Mouse (Mus musculus) embryonic facial prominence, embryonic 12.5 days (tissue): ENCODE measurements around the gene Rubcnl. TPM values are rescaled to one million over a fixed set of nuclear protein-coding genes. Genes with fewer than 3 reads are reported as not detected.

Experiments
- ATAC-seq: fragments of 200-750 bp; cut with Nextera tagmentation; 2 replicates; pipeline ENCODE4 v1.8.0; 2017; ENCODE audit not compliant: insufficient number of reproducible peaks, insufficient read depth, low FRiP score, low TSS enrichment
- H3K27ac ChIP-seq: fragments of 300-500 bp; sonication (generic); 2 replicates; pipeline ENCODE4 v1.5.1; 2016; ENCODE audit warnings: mild to moderate bottlenecking
- H3K27me3 ChIP-seq: fragments of 300-500 bp; sonication (generic); 2 replicates; pipeline ENCODE4 v1.6.1; 2016; ENCODE audit warnings: mild to moderate bottlenecking, moderate library complexity
- H3K36me3 ChIP-seq: fragments of 300-500 bp; sonication (generic); 2 replicates; pipeline ENCODE4 v1.6.1; 2016; ENCODE audit warnings: mild to moderate bottlenecking
- H3K4me1 ChIP-seq: fragments of 300-500 bp; sonication (generic); 2 replicates; pipeline ENCODE4 v1.6.1; 2016
- H3K4me2 ChIP-seq: fragments of 300-500 bp; sonication (generic); replicated peaks from 2 replicates; pipeline ENCODE4 v1.6.1; 2016; ENCODE audit warnings: mild to moderate bottlenecking, moderate library complexity
- H3K4me3 ChIP-seq: fragments of 300-500 bp; sonication (generic); 2 replicates; pipeline ENCODE4 v1.5.1; 2016; ENCODE audit warnings: mild to moderate bottlenecking
- H3K9ac ChIP-seq: fragments of 300-500 bp; sonication (generic); 2 replicates; pipeline ENCODE4 v1.6.1; 2016; ENCODE audit warnings: mild to moderate bottlenecking, moderate library complexity
- H3K9me3 ChIP-seq: fragments of 300-500 bp; sonication (generic); 2 replicates; pipeline ENCODE4 v1.6.1; 2016; ENCODE audit warnings: mild to moderate bottlenecking, moderate library complexity
- WGBS: fragments of 180-500 bp; shearing (Covaris S2); methylation state at CpG from one replicate; pipeline ENCODE4 v1.1.7; 2016; 5-methylcytosine and 5-hydroxymethylcytosine counted together
- polyA plus RNA-seq: library from polyadenylated mRNA; unstranded; fragments of >200 nt; fragmentation: Nextera tagmentation; extraction: Ambion mirVana; gene quantifications from 2 replicates; pipeline ENCODE4 v1.2.1, GENCODE M21; 2016

The Rubcnl gene
- polyA plus RNA-seq, 1 experiment from 2014 or later: 0.67 TPM

DNA sequence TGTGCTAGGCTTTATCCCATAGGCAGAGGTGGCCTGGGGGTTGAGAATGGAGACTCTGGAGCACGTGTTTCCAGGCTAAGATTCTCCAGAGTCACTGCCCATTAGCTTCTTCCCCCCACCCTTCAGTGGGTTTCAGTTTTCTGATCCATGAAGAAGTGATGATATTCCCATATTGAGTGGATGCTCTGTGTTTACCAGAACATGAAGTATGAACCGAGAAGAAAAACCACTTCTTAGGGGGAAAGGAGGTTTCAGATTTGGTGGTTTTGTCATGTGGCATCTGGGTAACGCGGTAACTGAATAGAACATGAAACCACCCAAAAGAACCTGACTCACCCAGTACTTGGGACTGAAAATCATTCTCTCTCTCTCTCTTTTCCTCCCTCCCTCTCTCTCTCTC, 3.0 kb downstream of the Rubcnl start:
- H3K27me3 ChIP-seq: no peaks in the 10 kb centered on the region
- H3K9me3 ChIP-seq: no peaks in the 10 kb centered on the region
- H3K4me1 ChIP-seq: no peaks in the 10 kb centered on the region
- ATAC-seq: no peak
- H3K4me3 ChIP-seq: no peak overlapping the region
- no peak overlapping the region for H3K4me2 ChIP-seq
- H3K27ac ChIP-seq: no peak overlapping the region
- H3K36me3 ChIP-seq: no peaks in the 10 kb centered on the region
- 63% methylated on average over 4 of the region's 4 CpGs for WGBS
- H3K9ac ChIP-seq: no peak overlapping the region

DNA sequence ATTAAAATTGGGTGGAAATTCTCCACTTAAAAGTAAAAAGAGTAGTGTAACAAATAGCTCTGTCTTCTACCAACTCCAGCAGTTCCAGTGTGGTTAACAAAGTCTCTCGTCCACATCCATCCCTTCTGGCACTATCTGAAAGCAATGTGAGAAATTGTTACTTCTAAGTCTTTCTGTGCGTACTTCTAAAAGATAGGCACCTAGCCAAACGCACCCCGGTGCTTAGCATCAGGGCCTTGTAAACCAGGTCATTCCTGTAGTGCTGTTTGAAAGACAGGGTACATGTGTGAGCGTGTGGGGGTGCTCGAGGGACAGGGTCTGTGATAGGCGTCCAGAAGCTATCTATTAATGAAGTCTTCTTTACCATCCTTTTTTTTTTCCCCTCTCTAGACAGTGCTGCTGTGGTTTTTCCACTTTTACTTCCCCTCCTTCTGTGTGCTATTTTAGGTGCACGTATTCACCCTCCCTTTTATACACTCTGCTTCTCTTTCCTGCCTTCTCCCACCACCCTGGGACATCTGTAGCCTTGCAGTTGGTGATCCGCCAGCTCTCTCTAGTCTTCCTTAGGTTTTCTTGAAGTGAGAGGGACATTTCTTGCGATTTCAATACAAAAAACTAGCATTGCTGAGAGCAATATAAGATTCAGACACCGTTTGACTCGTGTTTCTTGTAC, 4.9 kb downstream of the Rubcnl start:
- Histone ChIP-seq H3K4me3 (no peak overlapping the region), H3K4me1 (no peaks in the 10 kb centered on the region), H3K4me2 (no peak overlapping the region), H3K9ac (no peak overlapping the region), H3K9me3 (no peaks in the 10 kb centered on the region), H3K36me3 (no peaks in the 10 kb centered on the region), H3K27me3 (no peaks in the 10 kb centered on the region), H3K27ac (no peak overlapping the region)
- no peak for ATAC-seq
- WGBS: 84% methylated on average over 12 of the region's 12 CpGs

DNA sequence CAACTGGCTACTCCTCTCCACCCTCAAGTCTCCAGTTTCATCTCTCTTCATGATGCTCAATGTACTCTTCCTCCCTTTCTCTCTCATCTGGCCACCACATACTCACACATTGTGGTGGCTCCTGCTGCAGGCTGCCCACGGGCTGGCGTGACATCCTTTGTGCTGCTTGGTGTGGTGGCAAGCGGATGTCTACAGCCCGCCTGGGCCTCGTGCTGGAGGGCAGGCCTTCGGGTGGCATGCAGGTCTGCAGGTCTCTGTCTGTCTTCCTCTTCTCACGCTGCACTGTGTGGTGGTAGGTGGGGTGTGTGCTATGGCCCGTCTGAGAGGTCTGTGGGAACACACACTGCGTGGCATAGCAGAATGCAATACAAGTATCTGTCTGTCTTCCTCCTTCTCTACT, 6.7 kb downstream of the Rubcnl start:
- no peak overlapping the region for H3K9ac ChIP-seq
- H3K4me2 ChIP-seq: no peak overlapping the region
- H3K4me3 ChIP-seq: no peak overlapping the region
- no peaks in the 10 kb centered on the region for H3K4me1 ChIP-seq
- H3K27ac ChIP-seq: no peak overlapping the region
- H3K36me3 ChIP-seq: no peaks in the 10 kb centered on the region
- WGBS: 87% methylated on average over 9 of the region's 9 CpGs
- H3K9me3 ChIP-seq: no peaks in the 10 kb centered on the region
- ATAC-seq: no peak
- H3K27me3 ChIP-seq: no peaks in the 10 kb centered on the region

DNA sequence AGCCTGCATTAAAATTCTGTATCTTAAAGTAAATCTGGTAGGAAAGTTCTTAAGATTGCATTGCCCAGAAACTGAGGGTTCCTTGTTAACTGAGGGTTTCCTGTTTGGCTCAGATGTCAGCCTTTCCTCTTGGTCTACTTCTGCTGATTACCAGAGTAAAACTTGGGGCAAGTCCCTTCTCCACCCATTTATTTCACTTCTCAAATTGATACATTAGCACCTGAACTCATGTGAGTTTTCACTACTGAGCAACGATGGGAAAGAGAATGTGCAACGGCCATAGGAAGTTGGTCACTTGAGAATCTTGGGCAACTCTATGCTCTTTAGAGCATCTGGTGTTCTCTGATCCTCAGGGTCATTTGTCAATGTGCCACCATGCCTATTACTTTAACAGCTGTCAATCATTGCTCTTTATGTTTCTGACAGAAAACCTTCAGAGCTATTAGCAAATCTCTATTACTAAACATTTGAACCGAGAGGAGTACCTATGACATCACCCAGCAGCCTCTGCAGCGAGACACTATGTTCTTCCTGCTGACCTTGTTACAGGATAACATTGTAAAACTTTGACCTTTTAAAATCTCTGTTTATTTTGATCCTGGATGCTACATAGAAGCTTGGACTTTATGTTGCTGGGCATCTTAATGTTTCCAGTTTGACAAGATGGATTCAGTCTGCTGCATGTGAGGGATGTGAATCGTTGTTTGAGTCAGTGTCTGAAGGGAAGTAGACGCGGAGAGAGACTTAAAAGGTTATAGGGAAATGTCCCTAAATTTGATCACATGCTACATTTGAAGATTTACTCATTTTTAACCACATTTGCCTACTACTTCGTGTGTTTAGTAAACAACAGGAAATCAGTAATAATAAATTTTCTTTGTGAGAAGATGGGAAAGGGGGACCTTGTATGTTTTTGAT, 9.2 kb downstream of the Rubcnl start:
- H3K27ac ChIP-seq: no peak overlapping the region
- no peaks in the 10 kb centered on the region for H3K9me3 ChIP-seq
- no peaks in the 10 kb centered on the region for H3K27me3 ChIP-seq
- 81% methylated on average over 8 of the region's 8 CpGs for WGBS
- H3K4me3 ChIP-seq: no peak overlapping the region
- H3K4me2 ChIP-seq: no peak overlapping the region
- no peak overlapping the region for H3K9ac ChIP-seq
- H3K4me1 ChIP-seq: no peaks in the 10 kb centered on the region
- no peak for ATAC-seq
- no peaks in the 10 kb centered on the region for H3K36me3 ChIP-seq

DNA sequence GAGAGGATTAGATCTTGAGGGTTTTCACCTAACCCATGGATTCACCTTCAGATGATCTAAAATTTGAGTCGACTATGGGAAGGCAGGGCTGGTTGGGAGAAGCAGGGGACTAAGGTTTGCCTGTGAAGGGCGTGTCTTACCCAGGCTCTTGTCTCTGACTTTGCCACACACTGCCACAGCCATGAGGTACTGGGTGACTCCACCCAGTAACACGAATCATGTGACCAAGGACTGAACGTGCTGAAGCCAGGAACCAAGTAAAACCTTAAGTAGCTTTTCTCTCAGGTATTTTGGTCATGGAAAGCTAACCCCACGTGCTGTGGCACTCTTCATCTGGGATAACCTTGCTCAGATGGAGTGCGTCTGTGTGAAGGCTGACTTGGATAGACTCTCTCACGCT, 14.9 kb downstream of the Rubcnl start:
- ATAC-seq: no peak
- WGBS: 71% methylated on average over 7 of the region's 7 CpGs
- Histone ChIP-seq H3K36me3 (no peaks in the 10 kb centered on the region), H3K27ac (no peak overlapping the region), H3K4me1 (no peaks in the 10 kb centered on the region), H3K4me3 (no peak overlapping the region), H3K9ac (no peak overlapping the region), H3K4me2 (no peak overlapping the region), H3K27me3 (no peaks in the 10 kb centered on the region), H3K9me3 (no peaks in the 10 kb centered on the region)

DNA sequence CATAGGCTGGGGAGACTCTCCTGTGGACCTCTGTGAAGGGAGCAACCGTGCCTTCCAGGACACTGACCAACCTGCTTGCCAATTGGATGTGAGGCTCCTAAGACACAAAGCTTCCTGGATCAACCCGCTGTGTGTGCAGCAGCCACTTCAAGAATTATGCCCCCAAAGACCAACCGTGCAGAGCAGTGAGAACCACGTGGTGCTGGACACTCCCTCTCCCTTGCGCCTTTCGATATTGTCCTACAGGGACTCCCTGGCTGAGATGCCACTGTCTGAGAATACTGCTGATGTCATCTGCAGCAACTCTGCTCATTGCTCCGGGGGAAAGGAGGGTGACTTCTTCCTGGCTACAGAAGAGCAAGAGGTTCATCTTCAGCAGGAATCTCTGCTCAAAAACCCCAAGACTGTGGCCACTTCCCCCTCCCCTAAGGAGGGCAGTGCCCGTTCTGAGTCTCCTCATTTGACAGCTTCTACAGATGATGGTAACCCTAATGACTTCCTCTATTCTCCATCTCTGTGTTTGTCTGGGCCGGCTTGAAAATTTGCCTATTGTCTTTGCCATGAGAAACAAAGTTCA, 16.3 kb downstream of the Rubcnl start:
- Histone ChIP-seq H3K9ac (no peak overlapping the region), H3K9me3 (no peaks in the 10 kb centered on the region), H3K4me2 (no peak overlapping the region), H3K36me3 (no peaks in the 10 kb centered on the region), H3K27me3 (no peaks in the 10 kb centered on the region), H3K27ac (no peak overlapping the region), H3K4me1 (no peaks in the 10 kb centered on the region), H3K4me3 (no peak overlapping the region)
- WGBS: 77% methylated on average over 9 of the region's 9 CpGs
- no peak for ATAC-seq

DNA sequence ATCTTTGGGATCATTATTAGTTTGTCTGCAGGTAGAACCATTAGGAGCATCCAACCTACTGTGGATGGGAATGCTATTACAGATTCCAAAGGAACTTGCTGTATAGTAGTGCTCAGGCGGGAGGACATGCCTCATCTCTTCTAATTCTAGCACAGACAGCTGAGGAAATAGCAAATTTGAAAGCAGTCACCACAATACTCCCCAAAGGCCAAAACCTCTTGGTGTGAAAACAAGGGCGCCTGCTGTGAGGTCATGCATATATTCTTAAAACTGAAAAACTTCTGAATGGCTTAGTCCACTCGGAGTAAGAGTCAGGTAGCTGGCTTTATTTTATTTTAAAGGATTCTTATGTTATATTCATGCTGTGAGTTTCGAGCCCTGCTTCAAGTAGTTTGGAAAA, 16.9 kb downstream of the Rubcnl start:
- no peaks in the 10 kb centered on the region for H3K4me1 ChIP-seq
- H3K9me3 ChIP-seq: no peaks in the 10 kb centered on the region
- H3K36me3 ChIP-seq: no peaks in the 10 kb centered on the region
- H3K27me3 ChIP-seq: no peaks in the 10 kb centered on the region
- WGBS: 73% methylated on average over 4 of the region's 4 CpGs
- H3K9ac ChIP-seq: no peak overlapping the region
- no peak for ATAC-seq
- no peak overlapping the region for H3K27ac ChIP-seq
- no peak overlapping the region for H3K4me3 ChIP-seq
- H3K4me2 ChIP-seq: no peak overlapping the region

DNA sequence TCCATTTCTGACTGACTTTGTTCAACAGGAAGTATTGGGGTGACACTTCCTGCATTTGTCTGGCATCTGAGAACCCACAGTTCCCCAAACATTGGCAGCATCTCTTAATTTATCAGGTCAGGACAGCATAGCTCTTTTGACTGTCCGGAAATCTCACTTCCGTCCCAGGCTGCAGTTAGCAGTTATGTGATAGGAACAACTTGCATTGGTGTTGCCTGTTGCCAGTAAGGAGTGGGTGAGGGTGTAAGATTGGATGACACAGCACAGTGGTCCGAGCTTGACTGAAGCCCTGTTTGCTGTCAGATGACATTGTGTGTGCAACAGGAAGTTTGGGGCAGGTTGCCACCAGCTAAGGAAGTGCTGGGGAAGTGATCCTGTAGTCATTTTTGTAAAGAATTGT, 18.4 kb downstream of the Rubcnl start:
- WGBS: 85% methylated on average over 3 of the region's 3 CpGs
- no peak overlapping the region for H3K27ac ChIP-seq
- H3K36me3 ChIP-seq: no peaks in the 10 kb centered on the region
- no peaks in the 10 kb centered on the region for H3K27me3 ChIP-seq
- no peaks in the 10 kb centered on the region for H3K4me1 ChIP-seq
- no peak overlapping the region for H3K4me2 ChIP-seq
- H3K9me3 ChIP-seq: no peaks in the 10 kb centered on the region
- ATAC-seq: no peak
- H3K4me3 ChIP-seq: no peak overlapping the region
- no peak overlapping the region for H3K9ac ChIP-seq

DNA sequence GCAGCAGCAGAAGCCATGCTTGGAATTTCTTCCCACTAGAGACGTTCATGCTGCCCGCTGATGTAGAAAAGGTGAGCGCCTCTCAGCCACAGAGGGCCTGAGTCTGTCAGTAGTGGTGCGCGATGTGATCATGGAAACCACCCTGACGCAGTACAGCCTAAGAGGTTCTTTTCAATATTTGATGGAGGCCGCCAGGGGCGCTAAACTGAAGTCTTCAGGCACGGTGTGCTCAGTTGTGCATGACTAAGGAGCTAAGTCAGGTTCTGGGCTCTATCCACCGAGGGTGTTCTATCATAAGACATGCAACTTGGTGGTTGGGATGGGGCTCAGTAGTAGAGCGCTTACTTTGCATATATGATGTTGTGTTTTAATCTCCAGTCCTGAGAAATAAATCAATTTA, 19.6 kb downstream of the Rubcnl start:
- ATAC-seq: no peak
- no peaks in the 10 kb centered on the region for H3K9me3 ChIP-seq
- no peaks in the 10 kb centered on the region for H3K36me3 ChIP-seq
- no peak overlapping the region for H3K9ac ChIP-seq
- no peak overlapping the region for H3K4me2 ChIP-seq
- 63% methylated on average over 11 of the region's 11 CpGs for WGBS
- H3K4me3 ChIP-seq: no peak overlapping the region
- H3K4me1 ChIP-seq: no peaks in the 10 kb centered on the region
- no peaks in the 10 kb centered on the region for H3K27me3 ChIP-seq
- H3K27ac ChIP-seq: no peak overlapping the region

DNA sequence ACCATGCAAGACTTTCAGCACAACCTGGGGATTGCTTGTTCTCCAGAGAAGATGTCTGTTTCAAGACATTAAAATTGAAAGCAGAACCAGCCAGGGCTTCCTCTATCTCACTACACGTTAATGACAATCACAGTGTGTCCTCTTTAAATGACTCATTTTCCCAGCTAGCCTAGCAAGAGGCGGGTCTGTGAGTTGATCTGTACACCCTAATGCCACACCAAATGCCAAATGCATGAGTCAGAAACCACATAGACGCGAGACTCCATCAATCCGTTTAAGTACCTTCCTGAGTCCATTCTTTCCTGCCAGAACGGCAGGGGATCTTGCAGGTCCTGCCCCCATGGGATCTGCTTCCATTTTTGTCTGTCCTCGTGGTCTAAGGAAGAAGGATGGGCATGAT, 29.4 kb downstream of the Rubcnl start:
- no peak for ATAC-seq
- Histone ChIP-seq H3K27me3 (no peaks in the 10 kb centered on the region), H3K27ac (no peak overlapping the region), H3K9ac (no peak overlapping the region), H3K9me3 (no peaks in the 10 kb centered on the region), H3K4me3 (no peak overlapping the region), H3K4me2 (no peak overlapping the region), H3K4me1 (no peaks in the 10 kb centered on the region), H3K36me3 (no peaks in the 10 kb centered on the region)
- WGBS: 73% methylated on average over 7 of the region's 7 CpGs

DNA sequence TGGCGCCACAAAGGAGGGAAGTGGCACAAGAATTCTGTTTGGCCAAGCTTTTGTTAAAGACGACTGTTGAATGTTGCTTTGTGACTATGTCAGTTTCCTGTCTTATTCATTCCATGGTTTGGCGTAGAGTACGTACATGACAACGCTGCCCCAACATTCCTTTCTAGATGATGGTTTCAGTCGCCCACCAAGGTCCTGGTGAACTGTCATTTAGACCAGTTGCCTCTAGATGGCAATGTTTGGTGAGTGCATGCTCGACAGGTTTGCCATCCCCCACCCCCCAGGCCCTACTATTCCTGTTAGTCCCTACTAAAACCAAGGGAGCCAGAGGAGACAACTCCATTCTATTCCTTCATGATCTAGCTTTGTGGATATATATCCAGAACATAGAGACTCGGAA, 36.6 kb downstream of the Rubcnl start:
- H3K27ac ChIP-seq: no peak overlapping the region
- no peaks in the 10 kb centered on the region for H3K36me3 ChIP-seq
- no peak for ATAC-seq
- no peak overlapping the region for H3K4me2 ChIP-seq
- H3K9ac ChIP-seq: no peak overlapping the region
- H3K9me3 ChIP-seq: no peaks in the 10 kb centered on the region
- no peaks in the 10 kb centered on the region for H3K27me3 ChIP-seq
- no peak overlapping the region for H3K4me3 ChIP-seq
- H3K4me1 ChIP-seq: no peaks in the 10 kb centered on the region
- 62% methylated on average over 8 of the region's 8 CpGs for WGBS
